Mouse (Mus musculus): Measurements from ENCODE around the gene Gm49337.

- TF ChIP-seq CTCF (IDR thresholded peaks at IDR 0.05; ENCODE audit: insufficient read depth, low read depth, low read length) (no peak), POLR2A (IDR thresholded peaks at IDR 0.05; ENCODE audit: insufficient read depth, low read depth, low read length) (no peak)
Observed at GRCm38 (mm10) chr4:116217046-116217445, 43.9 kb downstream of the Gm49337 start.
